Mouse (Mus musculus): ENCODE measurements around the gene Snx22.

DNA sequence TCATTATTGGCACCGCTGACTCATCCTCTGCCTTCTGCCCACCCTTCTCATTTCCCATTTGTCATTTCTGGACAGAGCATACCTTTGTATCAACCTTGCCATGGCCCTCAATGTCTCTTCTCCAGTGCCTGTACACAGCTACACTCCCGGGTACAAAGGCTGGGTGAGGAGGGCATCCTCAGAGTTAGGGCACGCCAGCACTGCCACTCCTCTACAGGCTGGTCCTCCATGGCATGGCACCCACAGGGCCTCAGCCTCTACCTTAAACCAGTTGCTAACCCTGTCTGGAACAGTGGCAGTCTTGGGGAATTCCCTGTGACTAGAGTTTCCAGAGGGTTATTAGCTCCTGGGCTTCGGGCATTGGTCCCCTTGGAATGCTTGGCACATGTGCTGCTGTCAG, 30.9 kb downstream of the Snx22 start:
- TF ChIP-seq GATA1 (IDR thresholded peaks at IDR 0.05; ENCODE audit: borderline replicate concordance, low read length) (no peak), FLI1 (IDR thresholded peaks at IDR 0.05; ENCODE audit: low read length) (no peak)

Measured in megakaryocyte, embryonic 14.5 days (primary cell).